9 mouse cellular contexts compared by ENCODE assay signal in genomic region chr11:120520967-120521540, GRCm38 (mm10). TPM values are rescaled to one million over a fixed set of nuclear protein-coding genes. Genes with fewer than 3 reads are reported as not detected.
DNase-seq lines count a peak whose midpoint lies in the region; ATAC-seq lines count a peak whose summit lies in the region.
"Had no signal": no experiment of that assay in that cellular context is flagged by ENCODE, and none has a peak within 500 bp of the region (broad histone marks: within the 10 kb centered on the region; RNA-seq: fewer than 3 reads in every experiment).

No protein-coding gene starts in this region.

- peak overlapping the region; percentile 60 for H3K27ac ChIP-seq in stomach, embryonic 15.5 days
- H3K27ac ChIP-seq in midbrain, embryonic 13.5 days = no peak overlapping the region
- H3K27ac ChIP-seq in forebrain, embryonic 12.5 days = no peak overlapping the region

- peak; percentile 87 for DNase-seq in left cerebral cortex, postnatal 4 days
- DNase-seq in left cerebral cortex, adult 8-10 months (ENCODE audit: low spot score in 2 of 2) = no peak
- DNase-seq in heart, postnatal 25 days (ENCODE audit: low spot score) = peak; percentile 38
- DNase-seq in thymus, postnatal 36 days = no peak

- 0 out of 2 replicates have a peak, but pooled peaks have one; percentile 22 for ATAC-seq in erythroblast, adult 5-6 weeks (replicated peaks; ENCODE audit: low FRiP score, poor library complexity, severe bottlenecking)
- peak; percentile 47; the same call in 1 of the 2 replicates for ATAC-seq in stomach, embryonic 15.5 days (ENCODE audit: insufficient read depth, low FRiP score, low read depth)
- no peak for ATAC-seq in midbrain, embryonic 13.5 days
- ATAC-seq in forebrain, embryonic 12.5 days (ENCODE audit: low FRiP score) = no peak

- H3K4me3 ChIP-seq in stomach, embryonic 15.5 days (replicated peaks) = no peak overlapping the region
- H3K4me3 ChIP-seq in midbrain, embryonic 13.5 days (replicated peaks) = no peak overlapping the region
- no peak overlapping the region for H3K4me3 ChIP-seq in forebrain, embryonic 12.5 days (replicated peaks)

- no peaks in the 10 kb centered on the region for H3K9me3 ChIP-seq in stomach, embryonic 15.5 days
- H3K9me3 ChIP-seq in midbrain, embryonic 13.5 days = no peaks in the 10 kb centered on the region
- no peaks in the 10 kb centered on the region for H3K9me3 ChIP-seq in forebrain, embryonic 12.5 days

- no peak overlapping the region for H3K9ac ChIP-seq in stomach, embryonic 15.5 days
- no peak overlapping the region for H3K9ac ChIP-seq in midbrain, embryonic 13.5 days (replicated peaks)
- H3K9ac ChIP-seq in forebrain, embryonic 12.5 days = no peak overlapping the region

- no peak overlapping the region for H3K4me2 ChIP-seq in stomach, embryonic 15.5 days
- H3K4me2 ChIP-seq in midbrain, embryonic 13.5 days (replicated peaks) = no peak overlapping the region
- H3K4me2 ChIP-seq in forebrain, embryonic 12.5 days = no peak overlapping the region

- no peaks in the 10 kb centered on the region for H3K36me3 ChIP-seq in stomach, embryonic 15.5 days
- no peaks in the 10 kb centered on the region for H3K36me3 ChIP-seq in midbrain, embryonic 13.5 days
- H3K36me3 ChIP-seq in forebrain, embryonic 12.5 days (replicated peaks) = no peaks in the 10 kb centered on the region

- intact Hi-C loops in left cerebral cortex, postnatal 4 days (cut with DNase I) = no loop called here
- intact Hi-C loops in heart, postnatal 25 days (cut with DNase I) = loop anchor here (1.0 kb wide), 1 partner anchor 17 kb away; no protein-coding TSS in a partner anchor

- H3K27me3 ChIP-seq in stomach, embryonic 15.5 days (replicated peaks) = no peaks in the 10 kb centered on the region
- no peaks in the 10 kb centered on the region for H3K27me3 ChIP-seq in midbrain, embryonic 13.5 days
- H3K27me3 ChIP-seq in forebrain, embryonic 12.5 days = 0 out of 2 replicates have a peak, but pooled peaks cover 3% of the 10 kb centered on the region

- H3K4me1 ChIP-seq in stomach, embryonic 15.5 days = 0 out of 2 replicates have a peak, but pooled peaks cover 13% of the 10 kb centered on the region
- H3K4me1 ChIP-seq in midbrain, embryonic 13.5 days (replicated peaks) = no peaks in the 10 kb centered on the region
- H3K4me1 ChIP-seq in forebrain, embryonic 12.5 days = no peaks in the 10 kb centered on the region

- 66% methylated on average over 5 of the region's 5 CpGs for WGBS in stomach, embryonic 15.5 days
- 85% methylated on average over 5 of the region's 5 CpGs for WGBS in midbrain, embryonic 13.5 days
- 87% methylated on average over 5 of the region's 5 CpGs for WGBS in forebrain, embryonic 12.5 days

RNA-seq across cellular contexts. Expression of gene Gcgr, which starts 9.4 kb away (rescaled TPM):
- total RNA-seq in left cerebral cortex, postnatal 4 days (2021) = under 1 TPM in 1 of 2 experiments, not detected in 1; 0.18 TPM
- under 1 TPM in 1 of 4 experiments, not detected in 3; 0.17 TPM for total RNA-seq in left cerebral cortex, adult 8-10 months (2022)
- not detected in 2 replicates for total RNA-seq in erythroblast, adult 5-6 weeks (2015; ENCODE audit: low replicate concordance)
- total RNA-seq in erythroblast, adult 5-6 weeks (2017; ENCODE audit: low replicate concordance) = not detected in 2 replicates
- 1 to 10 TPM; 1.3 to 1.5 TPM for total RNA-seq in heart, postnatal 25 days (2021)
- polyA plus RNA-seq in stomach, embryonic 15.5 days (2015; fragmentation: Nextera tagmentation; extraction: Ambion mirVana) = 1.7 and 2.4 TPM in 2 replicates
- polyA plus RNA-seq in midbrain, embryonic 13.5 days (2015; fragmentation: Nextera tagmentation; extraction: Ambion mirVana) = 0.20 and 0.32 TPM in 2 replicates
- 0.09 TPM in 1 of 2 replicates, not detected in the other for polyA plus RNA-seq in forebrain, embryonic 12.5 days (2016; fragmentation: Nextera tagmentation; extraction: Ambion mirVana)
- total RNA-seq: megakaryocyte, adult 5-6 weeks had no signal

RNA-seq across cellular contexts. Expression of gene Mcrip1, which starts 28.5 kb away (rescaled TPM):
- 100 to 1,000 TPM; 105 to 113 TPM for total RNA-seq in left cerebral cortex, postnatal 4 days (2021)
- total RNA-seq in left cerebral cortex, adult 8-10 months (2022) = 10 to 100 TPM; 71.6 to 75.9 (median 74.1) TPM
- total RNA-seq in erythroblast, adult 5-6 weeks (2015; ENCODE audit: low replicate concordance) = 8.1 and 17.6 TPM in 2 replicates
- 3.2 and 9.6 TPM in 2 replicates for total RNA-seq in erythroblast, adult 5-6 weeks (2017; ENCODE audit: low replicate concordance)
- 10 to 100 TPM; 44.1 to 46.9 TPM for total RNA-seq in heart, postnatal 25 days (2021)
- 167 TPM in 2 replicates for polyA plus RNA-seq in stomach, embryonic 15.5 days (2015; fragmentation: Nextera tagmentation; extraction: Ambion mirVana)
- 240 and 242 TPM in 2 replicates for polyA plus RNA-seq in midbrain, embryonic 13.5 days (2015; fragmentation: Nextera tagmentation; extraction: Ambion mirVana)
- polyA plus RNA-seq in forebrain, embryonic 12.5 days (2016; fragmentation: Nextera tagmentation; extraction: Ambion mirVana) = 209 and 214 TPM in 2 replicates

RNA-seq across cellular contexts. Expression of gene Slc25a10, which starts 29.4 kb away (rescaled TPM):
- total RNA-seq in left cerebral cortex, postnatal 4 days (2021) = 10 to 100 TPM; 27.2 to 27.6 TPM
- 10 to 100 TPM; 21.2 to 25.8 (median 24.0) TPM for total RNA-seq in left cerebral cortex, adult 8-10 months (2022)
- 6.9 and 11.1 TPM in 2 replicates for total RNA-seq in erythroblast, adult 5-6 weeks (2015; ENCODE audit: low replicate concordance)
- total RNA-seq in erythroblast, adult 5-6 weeks (2017; ENCODE audit: low replicate concordance) = 4.7 and 6.0 TPM in 2 replicates
- total RNA-seq in heart, postnatal 25 days (2021) = 10 to 100 TPM; 13.1 to 14.8 TPM
- polyA plus RNA-seq in stomach, embryonic 15.5 days (2015; fragmentation: Nextera tagmentation; extraction: Ambion mirVana) = 70.7 and 71.4 TPM in 2 replicates
- 28.2 and 29.2 TPM in 2 replicates for polyA plus RNA-seq in midbrain, embryonic 13.5 days (2015; fragmentation: Nextera tagmentation; extraction: Ambion mirVana)
- polyA plus RNA-seq in forebrain, embryonic 12.5 days (2016; fragmentation: Nextera tagmentation; extraction: Ambion mirVana) = 43.4 and 46.0 TPM in 2 replicates

RNA-seq across cellular contexts. Expression of gene Ppp1r27, which starts 29.9 kb away (rescaled TPM):
- total RNA-seq in left cerebral cortex, postnatal 4 days (2021) = not detected
- total RNA-seq in left cerebral cortex, adult 8-10 months (2022) = not detected
- total RNA-seq in erythroblast, adult 5-6 weeks (2015; ENCODE audit: low replicate concordance) = not detected in 2 replicates
- not detected in 2 replicates for total RNA-seq in erythroblast, adult 5-6 weeks (2017; ENCODE audit: low replicate concordance)
- not detected for total RNA-seq in heart, postnatal 25 days (2021)
- 0.59 TPM in 1 of 2 replicates, not detected in the other for polyA plus RNA-seq in stomach, embryonic 15.5 days (2015; fragmentation: Nextera tagmentation; extraction: Ambion mirVana)
- polyA plus RNA-seq in midbrain, embryonic 13.5 days (2015; fragmentation: Nextera tagmentation; extraction: Ambion mirVana) = not detected in 2 replicates
- polyA plus RNA-seq in forebrain, embryonic 12.5 days (2016; fragmentation: Nextera tagmentation; extraction: Ambion mirVana) = not detected in 2 replicates
- total RNA-seq: megakaryocyte, adult 5-6 weeks had no signal

RNA-seq across cellular contexts. Expression of gene Mrpl12, which starts 36.6 kb away (rescaled TPM):
- 10 to 100 TPM; 74.4 to 74.5 TPM for total RNA-seq in left cerebral cortex, postnatal 4 days (2021)
- 10 to 100 TPM; 63.2 to 67.7 (median 64.4) TPM for total RNA-seq in left cerebral cortex, adult 8-10 months (2022)
- total RNA-seq in erythroblast, adult 5-6 weeks (2015; ENCODE audit: low replicate concordance) = 12.1 and 16.1 TPM in 2 replicates
- 12.1 and 15.6 TPM in 2 replicates for total RNA-seq in erythroblast, adult 5-6 weeks (2017; ENCODE audit: low replicate concordance)
- 100 to 1,000 TPM; 253 to 263 TPM for total RNA-seq in heart, postnatal 25 days (2021)
- polyA plus RNA-seq in stomach, embryonic 15.5 days (2015; fragmentation: Nextera tagmentation; extraction: Ambion mirVana) = 157 and 168 TPM in 2 replicates
- 111 and 113 TPM in 2 replicates for polyA plus RNA-seq in midbrain, embryonic 13.5 days (2015; fragmentation: Nextera tagmentation; extraction: Ambion mirVana)
- 130 and 135 TPM in 2 replicates for polyA plus RNA-seq in forebrain, embryonic 12.5 days (2016; fragmentation: Nextera tagmentation; extraction: Ambion mirVana)

Comparison
In these comparisons a context has a peak if more than half of its experiments do, and no peak if none do; other contexts are left out.
1. DNase-seq: peak in left cerebral cortex, postnatal 4 days (single experiment) and heart, postnatal 25 days (single experiment); none in left cerebral cortex, adult 8-10 months (0 of 2) and thymus, postnatal 36 days (0 of 2).
2. ATAC-seq: peak in erythroblast, adult 5-6 weeks (single experiment) and stomach, embryonic 15.5 days (single experiment); none in midbrain, embryonic 13.5 days (single experiment) and forebrain, embryonic 12.5 days (single experiment).